8 mouse cellular contexts compared by ENCODE assay signal in the genomic region with DNA sequence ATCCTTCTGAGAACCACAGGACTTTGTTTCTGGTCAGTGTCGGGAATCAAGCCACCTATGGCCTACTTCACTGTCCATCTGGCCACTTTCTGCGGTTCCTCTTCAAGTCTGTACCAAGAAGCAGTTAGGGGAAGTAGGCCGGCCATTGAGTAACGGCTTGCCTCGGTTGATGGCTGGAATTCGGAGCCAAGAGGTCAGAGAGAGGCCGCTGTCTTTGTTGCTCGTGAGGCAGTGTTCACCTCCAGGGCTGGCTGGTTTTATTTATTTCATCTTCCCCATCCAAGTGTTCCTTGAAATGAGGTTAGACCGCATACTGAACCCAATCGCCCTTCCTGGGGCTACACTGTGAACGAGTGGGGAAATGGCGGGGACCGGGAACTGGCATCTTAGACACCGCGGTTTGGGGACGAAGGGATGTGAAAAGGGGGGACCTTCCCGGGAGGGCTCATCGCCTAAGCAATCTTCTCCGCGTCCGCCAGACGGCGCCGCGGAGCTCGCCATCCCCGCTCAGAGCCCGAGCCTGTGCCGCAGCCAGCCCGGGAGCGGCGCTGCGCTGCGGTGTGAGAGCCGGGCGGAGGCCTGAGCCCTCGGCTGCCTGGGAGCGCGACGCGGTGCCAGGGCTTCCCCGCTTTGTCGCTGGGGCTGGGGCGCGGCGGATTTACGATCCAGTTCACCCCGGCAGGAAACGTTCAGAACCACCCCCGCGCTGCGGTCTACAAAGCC. TPM values are rescaled to one million over a fixed set of nuclear protein-coding genes. Genes with fewer than 3 reads are reported as not detected.
DNase-seq lines count a peak whose midpoint lies in the region; ATAC-seq and TF ChIP-seq lines count a peak whose summit lies in the region.

A gene (plus strand): TSS at position 595 of the 723 bp plus-strand sequence.

- peak; percentile 89 for ATAC-seq in forebrain, embryonic 12.5 days (ENCODE audit: low FRiP score)
- peak; percentile 89 for ATAC-seq in lung, embryonic 14.5 days (ENCODE audit: insufficient read depth)
- ATAC-seq in neural tube, embryonic 15.5 days (ENCODE audit: low FRiP score), result peak; percentile 89

- peaks cover 61% of the 10 kb centered on the region for H3K27me3 ChIP-seq in forebrain, embryonic 12.5 days
- H3K27me3 ChIP-seq in lung, embryonic 14.5 days (ENCODE audit: insufficient read depth, low read length), result peaks cover 63% of the 10 kb centered on the region
- H3K27me3 ChIP-seq in neural tube, embryonic 15.5 days (replicated peaks), result peaks cover 24% of the 10 kb centered on the region
- no peaks in the 10 kb centered on the region for H3K27me3 ChIP-seq in thymus, adult 2 months (ENCODE audit: control insufficient read depth, insufficient read depth, low read length)

- no peak within 1 kb of the TSS for H3K27ac ChIP-seq in ES-E14 (ENCODE audit: insufficient read depth, low read depth, low read length, poor library complexity, severe bottlenecking)
- H3K27ac ChIP-seq in forebrain, embryonic 12.5 days, result peak within 1 kb of the TSS; percentile 57
- peak within 1 kb of the TSS; percentile 99 for H3K27ac ChIP-seq in layer of hippocampus, adult 2 months
- H3K27ac ChIP-seq in lung, embryonic 14.5 days (ENCODE audit: low read depth), result no peak within 1 kb of the TSS
- peak within 1 kb of the TSS; percentile 95 for H3K27ac ChIP-seq in neural tube, embryonic 15.5 days (replicated peaks)
- peak within 1 kb of the TSS; percentile 65 for H3K27ac ChIP-seq in thymus, adult 2 months (ENCODE audit: control insufficient read depth, insufficient read depth, low read length)

- peak; percentile 84; the same call in 1 of the 2 replicates for TF ChIP-seq POLR2A in thymus, adult 2 months (IDR thresholded peaks at IDR 0.05; ENCODE audit: control insufficient read depth, extremely low read depth, insufficient read depth, low read length, poor library complexity)

- H3K9ac ChIP-seq in ES-E14 (ENCODE audit: insufficient read depth, low read depth, low read length, poor library complexity, severe bottlenecking), result peak within 1 kb of the TSS; percentile 77
- H3K9ac ChIP-seq in forebrain, embryonic 12.5 days, result peak within 1 kb of the TSS; percentile 80
- H3K9ac ChIP-seq in lung, embryonic 14.5 days, result peak within 1 kb of the TSS; percentile 63
- H3K9ac ChIP-seq in neural tube, embryonic 15.5 days (replicated peaks), result peak within 1 kb of the TSS; percentile 97

- intact Hi-C loops in heart, postnatal 25 days (cut with DNase I), result loop anchor here (2.0 kb wide), 1 partner anchor 64 kb away; no protein-coding TSS in a partner anchor

- H3K4me1 ChIP-seq in ES-E14 (ENCODE audit: control insufficient read depth in 2 of 2, insufficient read depth in 2 of 2, low read length in 2 of 2, poor library complexity in 1 of 2), result peaks cover 2 to 6% of the 10 kb centered on the region in 2 experiments; a peak in 2 of 4 replicates
- peaks cover 24% of the 10 kb centered on the region for H3K4me1 ChIP-seq in forebrain, embryonic 12.5 days
- peaks cover 6% of the 10 kb centered on the region; the same call in 1 of the 2 replicates for H3K4me1 ChIP-seq in lung, embryonic 14.5 days (ENCODE audit: insufficient read depth)
- peaks cover 26% of the 10 kb centered on the region for H3K4me1 ChIP-seq in neural tube, embryonic 15.5 days
- peaks cover 31% of the 10 kb centered on the region for H3K4me1 ChIP-seq in thymus, adult 2 months (replicated peaks; ENCODE audit: control insufficient read depth, insufficient read depth, low read length)

- no peaks in the 10 kb centered on the region for H3K36me3 ChIP-seq in ES-E14 (ENCODE audit: control insufficient read depth, insufficient read depth, low read length, poor library complexity, severe bottlenecking)
- no peaks in the 10 kb centered on the region for H3K36me3 ChIP-seq in forebrain, embryonic 12.5 days (replicated peaks)
- no peaks in the 10 kb centered on the region for H3K36me3 ChIP-seq in lung, embryonic 14.5 days (ENCODE audit: insufficient read depth)
- H3K36me3 ChIP-seq in neural tube, embryonic 15.5 days, result peaks cover 14% of the 10 kb centered on the region
- 0 out of 2 replicates have a peak, but pooled peaks cover under 1% of the 10 kb centered on the region for H3K36me3 ChIP-seq in thymus, adult 2 months (ENCODE audit: control insufficient read depth, insufficient read depth, low read length)

- peak within 1 kb of the TSS; percentile 99 for H3K4me2 ChIP-seq in forebrain, embryonic 12.5 days
- H3K4me2 ChIP-seq in lung, embryonic 14.5 days, result peak within 1 kb of the TSS; percentile 100
- H3K4me2 ChIP-seq in neural tube, embryonic 15.5 days, result peak within 1 kb of the TSS; percentile 81

- TF ChIP-seq CTCF in layer of hippocampus, adult 2 months (conservative IDR thresholded peaks at IDR 0.05), result peak; percentile 99
- peak; percentile 77 for TF ChIP-seq CTCF in lung, embryonic 14.5 days (IDR thresholded peaks at IDR 0.05; ENCODE audit: low read depth)
- peak; percentile 97 for TF ChIP-seq CTCF in thymus, adult 2 months (IDR thresholded peaks at IDR 0.05; ENCODE audit: borderline replicate concordance, control insufficient read depth, extremely low read depth, insufficient read depth, low read length, poor library complexity)

- in situ Hi-C loops in ES-E14 (cut with MboI; ENCODE audit: low sequenced_read_pairs in 2 of 2, unreplicated experiment in 2 of 2), result no loop called here

- H3K9me3 ChIP-seq in ES-E14 (ENCODE audit: control insufficient read depth, insufficient read depth, low read depth, low read length), result no peaks in the 10 kb centered on the region
- H3K9me3 ChIP-seq in forebrain, embryonic 12.5 days, result no peaks in the 10 kb centered on the region
- H3K9me3 ChIP-seq in lung, embryonic 14.5 days (ENCODE audit: low read depth, low read length), result no peaks in the 10 kb centered on the region
- H3K9me3 ChIP-seq in neural tube, embryonic 15.5 days (replicated peaks), result no peaks in the 10 kb centered on the region

- peak; percentile 69 for DNase-seq in ES-E14 (ENCODE audit: low read depth, low spot score)
- DNase-seq in c-Kit-positive CD71-positive TER-119-positive erythroid progenitor cells, embryonic 14.5 days (ENCODE audit: low spot score), result peak; percentile 74
- peak; percentile 50 for DNase-seq in heart, postnatal 25 days (ENCODE audit: low spot score)
- peak; percentile 79 to 86 for DNase-seq in layer of hippocampus, adult 2 months (ENCODE audit: low spot score in 2 of 2)
- DNase-seq in lung, embryonic 14.5 days, result peak; percentile 91
- DNase-seq in thymus, adult 2 months, result peak; percentile 82

- 2% methylated on average over 52 of the region's 52 CpGs for WGBS in forebrain, embryonic 12.5 days
- 3% methylated on average over 52 of the region's 52 CpGs for WGBS in lung, embryonic 14.5 days
- WGBS in neural tube, embryonic 15.5 days, result 2% methylated on average over 52 of the region's 52 CpGs
- WGBS in thymus, adult 2 months, result 4% methylated on average over 52 of the region's 52 CpGs

- peak within 1 kb of the TSS; percentile 74 for H3K4me3 ChIP-seq in ES-E14 (ENCODE audit: insufficient read depth in 1 of 2, low read depth in 1 of 2, low read length in 2 of 2, poor library complexity in 1 of 2, severe bottlenecking in 1 of 2)
- H3K4me3 ChIP-seq in forebrain, embryonic 12.5 days (replicated peaks), result peak within 1 kb of the TSS; percentile 63
- H3K4me3 ChIP-seq in layer of hippocampus, adult 2 months, result peak within 1 kb of the TSS; percentile 88
- peak within 1 kb of the TSS; percentile 62 for H3K4me3 ChIP-seq in lung, embryonic 14.5 days (ENCODE audit: low read depth, low read length)
- peak within 1 kb of the TSS; percentile 73 for H3K4me3 ChIP-seq in neural tube, embryonic 15.5 days (replicated peaks)
- peak within 1 kb of the TSS; percentile 82 for H3K4me3 ChIP-seq in thymus, adult 2 months (ENCODE audit: control insufficient read depth, insufficient read depth, low read length)

TF ChIP-seq in ES-E14, 5 proteins besides CTCF, POLR2A, EP300 and RAD21:
- 0 out of 2 replicates have a peak, but pooled peaks have one; percentile 47 for TF ChIP-seq HCFC1 (IDR thresholded peaks at IDR 0.05; ENCODE audit: borderline replicate concordance, insufficient read depth, low read length)
- TF ChIP-seq ZC3H11A (IDR thresholded peaks at IDR 0.05; ENCODE audit: borderline replicate concordance, low read depth, low read length), result peak; percentile 48; the same call in 1 of the 2 replicates
- TF ChIP-seq ZNF384 (IDR thresholded peaks at IDR 0.05; ENCODE audit: low read depth, low read length), result no peak

RNA-seq across cellular contexts. Expression of the gene that starts here (rescaled TPM):
- total RNA-seq in ES-E14 (2012; rRNA removed), result 4.5 and 8.6 TPM in 2 replicates
- polyA plus RNA-seq in forebrain, embryonic 12.5 days (2016; fragmentation: Nextera tagmentation; extraction: Ambion mirVana), result 13.3 and 14.7 TPM in 2 replicates
- 1 to 10 TPM; 1.5 to 1.6 TPM for total RNA-seq in heart, postnatal 25 days (2021)
- 100 to 1,000 TPM; 116 to 123 TPM for total RNA-seq in layer of hippocampus, adult 2 months (2021)
- polyA plus RNA-seq in lung, embryonic 14.5 days (2014; fragmentation: Nextera tagmentation; extraction: Ambion mirVana), result 2.9 and 4.4 TPM in 2 replicates
- 69.5 and 70.4 TPM in 2 replicates for polyA plus RNA-seq in neural tube, embryonic 15.5 days (2015; fragmentation: Nextera tagmentation; extraction: Ambion mirVana)
- polyA plus RNA-seq in thymus, adult 2 months (2012; rRNA removed), result 196 and 239 TPM in 2 replicates

Comparison
In these comparisons a context has a peak if more than half of its experiments do, and no peak if none do; other contexts are left out.
1. RNA of the gene that starts here (total RNA-seq): 116 to 123 TPM in layer of hippocampus, adult 2 months; 4.5 to 8.6 TPM in ES-E14 and 1.5 to 1.6 TPM in heart, postnatal 25 days; every median in the first group is over 10 times any median in the second.
2. H3K27ac ChIP-seq: peak in forebrain, embryonic 12.5 days (single experiment), layer of hippocampus, adult 2 months (single experiment), neural tube, embryonic 15.5 days (single experiment) and thymus, adult 2 months (single experiment); none in ES-E14 (single experiment) and lung, embryonic 14.5 days (single experiment).
3. Peak in every context shown above with its lines, with median percentiles within 50 percentile points of each other: DNase-seq, H3K4me3 ChIP-seq, H3K9ac ChIP-seq, ATAC-seq, H3K4me2 ChIP-seq and CTCF ChIP-seq.